Mouse (Mus musculus): ENCODE data around the gene Cdh12. TPM values are rescaled to one million over a fixed set of nuclear protein-coding genes. Genes with fewer than 3 reads are reported as not detected.

The Cdh12 gene
- polyA plus RNA-seq, 1 experiment: not detected

GRCm38 (mm10) chr15:20835887-20836286, 386.8 kb downstream of the Cdh12 start:
- Histone ChIP-seq H3K4me3 (ENCODE audit: insufficient read depth, poor library complexity, severe bottlenecking) (no peak overlapping the region), H3K36me3 (ENCODE audit: control insufficient read depth, insufficient read depth) (no peaks in the 10 kb centered on the region), H3K79me3 (ENCODE audit: low read depth) (no peaks in the 10 kb centered on the region), H3K79me2 (ENCODE audit: control insufficient read depth, insufficient read depth) (no peaks in the 10 kb centered on the region), H3ac (ENCODE audit: control insufficient read depth, insufficient read length, low read depth) (no peak overlapping the region), H3K27me3 (ENCODE audit: control insufficient read depth, insufficient read depth, insufficient read length) (no peaks in the 10 kb centered on the region)
- TF ChIP-seq USF1 (IDR thresholded peaks at IDR 0.05; ENCODE audit: low read depth) (no peak), CTCF (IDR thresholded peaks at IDR 0.05; ENCODE audit: control insufficient read depth, insufficient read depth, insufficient read length) (no peak), MYOG (IDR thresholded peaks at IDR 0.05; ENCODE audit: control insufficient read depth, extremely low read depth, insufficient read length) (no peak), MYOD1 (IDR thresholded peaks at IDR 0.05; ENCODE audit: control insufficient read depth, insufficient read length, low read depth) (no peak), CEBPB (IDR thresholded peaks at IDR 0.05; ENCODE audit: low read depth) (no peak), FOSL1 (IDR thresholded peaks at IDR 0.05; ENCODE audit: insufficient read depth, low read length, poor library complexity, severe bottlenecking) (no peak), MAX (IDR thresholded peaks at IDR 0.05) (no peak)

GRCm38 (mm10) chr15:20836991-20837390, 387.9 kb downstream of the Cdh12 start:
- H3K36me3 ChIP-seq (ENCODE audit: control insufficient read depth, insufficient read depth): no peaks in the 10 kb centered on the region
- no peak overlapping the region for H3K4me3 ChIP-seq (ENCODE audit: insufficient read depth, poor library complexity, severe bottlenecking)
- H3K27me3 ChIP-seq (ENCODE audit: control insufficient read depth, insufficient read depth, insufficient read length): no peaks in the 10 kb centered on the region
- no peak overlapping the region for H3ac ChIP-seq (ENCODE audit: control insufficient read depth, insufficient read length, low read depth)
- no peaks in the 10 kb centered on the region for H3K79me2 ChIP-seq (ENCODE audit: control insufficient read depth, insufficient read depth)
- no peak for TF ChIP-seq CTCF (IDR thresholded peaks at IDR 0.05; ENCODE audit: control insufficient read depth, insufficient read depth, insufficient read length)
- no peak for TF ChIP-seq MYOD1 (IDR thresholded peaks at IDR 0.05; ENCODE audit: control insufficient read depth, insufficient read length, low read depth)
- no peak for TF ChIP-seq USF1 (IDR thresholded peaks at IDR 0.05; ENCODE audit: low read depth)
- no peak for TF ChIP-seq MAX (IDR thresholded peaks at IDR 0.05)
- TF ChIP-seq MYOG (IDR thresholded peaks at IDR 0.05; ENCODE audit: control insufficient read depth, extremely low read depth, insufficient read length): no peak
- no peak for TF ChIP-seq CEBPB (IDR thresholded peaks at IDR 0.05; ENCODE audit: low read depth)
- no peak for TF ChIP-seq FOSL1 (IDR thresholded peaks at IDR 0.05; ENCODE audit: insufficient read depth, low read length, poor library complexity, severe bottlenecking)
- no peaks in the 10 kb centered on the region for H3K79me3 ChIP-seq (ENCODE audit: low read depth)

GRCm38 (mm10) chr15:20841479-20841878, 392.4 kb downstream of the Cdh12 start:
- Histone ChIP-seq H3K36me3 (ENCODE audit: control insufficient read depth, insufficient read depth) (no peaks in the 10 kb centered on the region), H3ac (ENCODE audit: control insufficient read depth, insufficient read length, low read depth) (no peak overlapping the region), H3K27me3 (ENCODE audit: control insufficient read depth, insufficient read depth, insufficient read length) (no peaks in the 10 kb centered on the region), H3K4me3 (ENCODE audit: insufficient read depth, poor library complexity, severe bottlenecking) (no peak overlapping the region), H3K79me3 (ENCODE audit: low read depth) (no peaks in the 10 kb centered on the region), H3K79me2 (ENCODE audit: control insufficient read depth, insufficient read depth) (no peaks in the 10 kb centered on the region)
- TF ChIP-seq FOSL1 (IDR thresholded peaks at IDR 0.05; ENCODE audit: insufficient read depth, low read length, poor library complexity, severe bottlenecking) (no peak), MYOD1 (IDR thresholded peaks at IDR 0.05; ENCODE audit: control insufficient read depth, insufficient read length, low read depth) (no peak), USF1 (IDR thresholded peaks at IDR 0.05; ENCODE audit: low read depth) (no peak), MAX (IDR thresholded peaks at IDR 0.05) (no peak), MYOG (IDR thresholded peaks at IDR 0.05; ENCODE audit: control insufficient read depth, extremely low read depth, insufficient read length) (no peak), CEBPB (IDR thresholded peaks at IDR 0.05; ENCODE audit: low read depth) (no peak), CTCF (IDR thresholded peaks at IDR 0.05; ENCODE audit: control insufficient read depth, insufficient read depth, insufficient read length) (no peak)

- Histone ChIP-seq H3K27me3 (ENCODE audit: control insufficient read depth, insufficient read depth, insufficient read length) (no peaks in the 10 kb centered on the region), H3ac (ENCODE audit: control insufficient read depth, insufficient read length, low read depth) (no peak overlapping the region), H3K79me2 (ENCODE audit: control insufficient read depth, insufficient read depth) (no peaks in the 10 kb centered on the region), H3K79me3 (ENCODE audit: low read depth) (no peaks in the 10 kb centered on the region), H3K36me3 (ENCODE audit: control insufficient read depth, insufficient read depth) (no peaks in the 10 kb centered on the region), H3K4me3 (ENCODE audit: insufficient read depth, poor library complexity, severe bottlenecking) (no peak overlapping the region)
- TF ChIP-seq FOSL1 (IDR thresholded peaks at IDR 0.05; ENCODE audit: insufficient read depth, low read length, poor library complexity, severe bottlenecking) (no peak), MYOD1 (IDR thresholded peaks at IDR 0.05; ENCODE audit: control insufficient read depth, insufficient read length, low read depth) (no peak), CEBPB (IDR thresholded peaks at IDR 0.05; ENCODE audit: low read depth) (no peak), USF1 (IDR thresholded peaks at IDR 0.05; ENCODE audit: low read depth) (no peak), MAX (IDR thresholded peaks at IDR 0.05) (no peak), CTCF (IDR thresholded peaks at IDR 0.05; ENCODE audit: control insufficient read depth, insufficient read depth, insufficient read length) (no peak), MYOG (IDR thresholded peaks at IDR 0.05; ENCODE audit: control insufficient read depth, extremely low read depth, insufficient read length) (no peak)
Measured at GRCm38 (mm10) chr15:20863076-20863475, 414.0 kb downstream of the Cdh12 start.

GRCm38 (mm10) chr15:20872518-20872917, 423.5 kb downstream of the Cdh12 start:
- Histone ChIP-seq H3ac (ENCODE audit: control insufficient read depth, insufficient read length, low read depth) (no peak overlapping the region), H3K79me2 (ENCODE audit: control insufficient read depth, insufficient read depth) (no peaks in the 10 kb centered on the region), H3K27me3 (ENCODE audit: control insufficient read depth, insufficient read depth, insufficient read length) (no peaks in the 10 kb centered on the region), H3K4me3 (ENCODE audit: insufficient read depth, poor library complexity, severe bottlenecking) (no peak overlapping the region), H3K36me3 (ENCODE audit: control insufficient read depth, insufficient read depth) (no peaks in the 10 kb centered on the region), H3K79me3 (ENCODE audit: low read depth) (no peaks in the 10 kb centered on the region)
- TF ChIP-seq MYOG (IDR thresholded peaks at IDR 0.05; ENCODE audit: control insufficient read depth, extremely low read depth, insufficient read length) (no peak), CEBPB (IDR thresholded peaks at IDR 0.05; ENCODE audit: low read depth) (no peak), MYOD1 (IDR thresholded peaks at IDR 0.05; ENCODE audit: control insufficient read depth, insufficient read length, low read depth) (no peak), USF1 (IDR thresholded peaks at IDR 0.05; ENCODE audit: low read depth) (no peak), FOSL1 (IDR thresholded peaks at IDR 0.05; ENCODE audit: insufficient read depth, low read length, poor library complexity, severe bottlenecking) (no peak), CTCF (IDR thresholded peaks at IDR 0.05; ENCODE audit: control insufficient read depth, insufficient read depth, insufficient read length) (no peak), MAX (IDR thresholded peaks at IDR 0.05) (no peak)

GRCm38 (mm10) chr15:20876993-20877392, 427.9 kb downstream of the Cdh12 start:
- H3K4me3 ChIP-seq (ENCODE audit: insufficient read depth, poor library complexity, severe bottlenecking): no peak overlapping the region
- no peak for TF ChIP-seq CTCF (IDR thresholded peaks at IDR 0.05; ENCODE audit: control insufficient read depth, insufficient read depth, insufficient read length)
- no peak for TF ChIP-seq FOSL1 (IDR thresholded peaks at IDR 0.05; ENCODE audit: insufficient read depth, low read length, poor library complexity, severe bottlenecking)
- no peak for TF ChIP-seq USF1 (IDR thresholded peaks at IDR 0.05; ENCODE audit: low read depth)
- no peak for TF ChIP-seq MYOG (IDR thresholded peaks at IDR 0.05; ENCODE audit: control insufficient read depth, extremely low read depth, insufficient read length)
- no peak for TF ChIP-seq MAX (IDR thresholded peaks at IDR 0.05)
- no peak for TF ChIP-seq MYOD1 (IDR thresholded peaks at IDR 0.05; ENCODE audit: control insufficient read depth, insufficient read length, low read depth)
- TF ChIP-seq CEBPB (IDR thresholded peaks at IDR 0.05; ENCODE audit: low read depth): no peak
- H3K27me3 ChIP-seq (ENCODE audit: control insufficient read depth, insufficient read depth, insufficient read length): no peaks in the 10 kb centered on the region
- H3K79me2 ChIP-seq (ENCODE audit: control insufficient read depth, insufficient read depth): no peaks in the 10 kb centered on the region
- H3ac ChIP-seq (ENCODE audit: control insufficient read depth, insufficient read length, low read depth): no peak overlapping the region
- H3K79me3 ChIP-seq (ENCODE audit: low read depth): no peaks in the 10 kb centered on the region
- H3K36me3 ChIP-seq (ENCODE audit: control insufficient read depth, insufficient read depth): no peaks in the 10 kb centered on the region

Data from C2C12 (cell line).